Comparison of ENCODE assay signal across 50 mouse cellular contexts in the genomic region with DNA sequence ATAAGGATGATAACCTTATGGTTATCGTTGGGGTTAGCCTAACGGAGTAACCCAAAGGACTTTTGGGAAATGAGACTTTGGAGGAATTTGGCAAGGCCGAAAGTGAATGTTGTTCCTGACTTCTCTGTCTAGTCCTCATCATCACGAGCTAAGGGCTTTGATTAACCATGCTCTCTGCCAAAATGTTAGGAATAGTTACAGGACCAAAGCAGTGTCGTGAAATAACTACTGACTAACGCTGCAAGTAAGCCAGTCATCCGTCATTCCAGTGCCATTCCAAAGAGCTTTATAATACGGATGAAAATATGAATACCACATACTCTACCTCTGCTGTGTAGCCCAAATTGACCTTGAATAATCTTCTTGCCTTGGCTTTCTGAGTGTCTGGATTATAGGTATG. TPM values are rescaled to one million over a fixed set of nuclear protein-coding genes. Genes with fewer than 3 reads are reported as not detected.
"Had no signal": no experiment of that assay in that cellular context is flagged by ENCODE, and none has a peak within 500 bp of the region (broad histone marks: within the 10 kb centered on the region; RNA-seq: fewer than 3 reads in every experiment).

No protein-coding gene starts in this region.

- H3K4me3 ChIP-seq: heart, embryonic 12.5 days; heart, embryonic 13.5 days; heart, embryonic 15.5 days; hindbrain, embryonic 10.5 days; hindbrain, embryonic 12.5 days; hindbrain, embryonic 13.5 days; hindbrain, embryonic 15.5 days; intestine, embryonic 15.5 days; kidney, embryonic 15.5 days; layer of hippocampus, adult 2 months; left cerebral cortex, adult 2 months had no signal

- H3K4me1 ChIP-seq: heart, embryonic 12.5 days; heart, embryonic 13.5 days; heart, embryonic 15.5 days; hindbrain, embryonic 10.5 days; hindbrain, embryonic 12.5 days; hindbrain, embryonic 13.5 days; hindbrain, embryonic 15.5 days; intestine, embryonic 15.5 days; kidney, embryonic 15.5 days had no signal

- H3K9me3 ChIP-seq: heart, embryonic 12.5 days; heart, embryonic 13.5 days; heart, embryonic 15.5 days; hindbrain, embryonic 10.5 days; hindbrain, embryonic 12.5 days; hindbrain, embryonic 13.5 days; hindbrain, embryonic 15.5 days; intestine, embryonic 15.5 days; kidney, embryonic 15.5 days had no signal

- H3K27ac ChIP-seq: heart, embryonic 13.5 days; heart, embryonic 15.5 days; hindbrain, embryonic 10.5 days; hindbrain, embryonic 12.5 days; hindbrain, embryonic 13.5 days; hindbrain, embryonic 14.5 days; hindbrain, embryonic 15.5 days; hindbrain, postnatal 0 days; intestine, embryonic 15.5 days; kidney, embryonic 15.5 days; kidney, postnatal 0 days; layer of hippocampus, adult 2 months; left cerebral cortex, adult 2 months had no signal

- DNase-seq: heart, postnatal 10 days; heart, postnatal 14 days; heart, postnatal 36 days; heart, postnatal 4 days; kidney, adult 11 months; kidney, adult 18-20 months; kidney, adult 2 months; kidney, adult 8-10 months; kidney, adult 9 months; kidney, postnatal 10 days; kidney, postnatal 14 days; kidney, postnatal 25 days; kidney, postnatal 36 days; kidney, postnatal 4 days; layer of hippocampus, adult 9-11 months; layer of hippocampus, postnatal 36 days had no signal

- ATAC-seq: hindbrain, embryonic 16.5 days; hindbrain, postnatal 0 days; inflammation-experienced regulatory T-cells, adult 6 months; intestine, embryonic 15.5 days; intestine, embryonic 16.5 days; intestine, postnatal 0 days had no signal

- H3K9ac ChIP-seq: heart, embryonic 12.5 days; heart, embryonic 13.5 days; heart, embryonic 15.5 days; hindbrain, embryonic 12.5 days; hindbrain, embryonic 13.5 days; hindbrain, embryonic 14.5 days; hindbrain, embryonic 15.5 days; intestine, embryonic 15.5 days; kidney, embryonic 15.5 days had no signal

- H3K36me3 ChIP-seq: heart, embryonic 12.5 days; heart, embryonic 13.5 days; heart, embryonic 15.5 days; hindbrain, embryonic 10.5 days; hindbrain, embryonic 12.5 days; hindbrain, embryonic 13.5 days; hindbrain, embryonic 15.5 days; intestine, embryonic 15.5 days; kidney, embryonic 15.5 days had no signal

- H3K27me3 ChIP-seq: hindbrain, embryonic 12.5 days; hindbrain, embryonic 13.5 days; hindbrain, embryonic 15.5 days; intestine, embryonic 15.5 days had no signal

- H3K4me2 ChIP-seq: heart, embryonic 11.5 days; heart, embryonic 12.5 days; heart, embryonic 13.5 days; heart, embryonic 15.5 days; hindbrain, embryonic 12.5 days; hindbrain, embryonic 13.5 days; hindbrain, embryonic 14.5 days; hindbrain, embryonic 15.5 days; intestine, embryonic 15.5 days; kidney, embryonic 15.5 days had no signal

RNA-seq across cellular contexts. Expression of a gene that starts 3.9 kb away (rescaled TPM):
- total RNA-seq: heart, postnatal 10 days; heart, postnatal 14 days; heart, postnatal 25 days; heart, postnatal 36 days; heart, postnatal 4 days; hematopoietic stem cell, adult 5-6 weeks; hindbrain, postnatal 0 days; layer of hippocampus, adult 18-20 months; layer of hippocampus, adult 2 months; layer of hippocampus, adult 8-10 months; layer of hippocampus, postnatal 10 days; layer of hippocampus, postnatal 25 days; layer of hippocampus, postnatal 36 days; left cerebral cortex, adult 18-20 months; left cerebral cortex, adult 2 months; left cerebral cortex, adult 8-10 months had no signal
- polyA plus RNA-seq: heart, embryonic 11.5 days; heart, embryonic 12.5 days; heart, embryonic 13.5 days; heart, embryonic 14.5 days; heart, embryonic 15.5 days; heart, embryonic 16.5 days; heart, postnatal 0 days; hindbrain, embryonic 10.5 days; hindbrain, embryonic 11.5 days; hindbrain, embryonic 12.5 days; hindbrain, embryonic 13.5 days; hindbrain, embryonic 14.5 days; hindbrain, embryonic 15.5 days; hindbrain, embryonic 16.5 days; hindbrain, postnatal 0 days; inflammation-experienced regulatory T-cells, adult 6 months; intestine, embryonic 14.5 days; intestine, embryonic 15.5 days; intestine, embryonic 16.5 days; intestine, postnatal 0 days; kidney, adult 2 months; kidney, embryonic 15.5 days; kidney, embryonic 16.5 days; kidney, postnatal 0 days; large intestine, adult 2 months had no signal

RNA-seq across cellular contexts. Expression of a gene that starts 20.9 kb away (rescaled TPM):
- total RNA-seq: heart, postnatal 10 days; heart, postnatal 14 days; heart, postnatal 25 days; heart, postnatal 36 days; heart, postnatal 4 days; hematopoietic stem cell, adult 5-6 weeks; hindbrain, postnatal 0 days; layer of hippocampus, adult 18-20 months; layer of hippocampus, adult 2 months; layer of hippocampus, adult 8-10 months; layer of hippocampus, postnatal 10 days; layer of hippocampus, postnatal 25 days; layer of hippocampus, postnatal 36 days; left cerebral cortex, adult 18-20 months; left cerebral cortex, adult 2 months; left cerebral cortex, adult 8-10 months had no signal
- polyA plus RNA-seq: heart, embryonic 11.5 days; heart, embryonic 12.5 days; heart, embryonic 13.5 days; heart, embryonic 14.5 days; heart, embryonic 15.5 days; heart, embryonic 16.5 days; heart, postnatal 0 days; hindbrain, embryonic 10.5 days; hindbrain, embryonic 11.5 days; hindbrain, embryonic 12.5 days; hindbrain, embryonic 13.5 days; hindbrain, embryonic 14.5 days; hindbrain, embryonic 15.5 days; hindbrain, embryonic 16.5 days; hindbrain, postnatal 0 days; inflammation-experienced regulatory T-cells, adult 6 months; intestine, embryonic 14.5 days; intestine, embryonic 15.5 days; intestine, embryonic 16.5 days; intestine, postnatal 0 days; kidney, adult 2 months; kidney, embryonic 15.5 days; kidney, embryonic 16.5 days; kidney, postnatal 0 days; large intestine, adult 2 months had no signal

RNA-seq across cellular contexts. Expression of a gene that starts 55.6 kb away (rescaled TPM):
- polyA plus RNA-seq: hindbrain, embryonic 10.5 days; inflammation-experienced regulatory T-cells, adult 6 months had no signal
